11 mouse cellular contexts compared by ENCODE assay signal in the genomic region with DNA sequence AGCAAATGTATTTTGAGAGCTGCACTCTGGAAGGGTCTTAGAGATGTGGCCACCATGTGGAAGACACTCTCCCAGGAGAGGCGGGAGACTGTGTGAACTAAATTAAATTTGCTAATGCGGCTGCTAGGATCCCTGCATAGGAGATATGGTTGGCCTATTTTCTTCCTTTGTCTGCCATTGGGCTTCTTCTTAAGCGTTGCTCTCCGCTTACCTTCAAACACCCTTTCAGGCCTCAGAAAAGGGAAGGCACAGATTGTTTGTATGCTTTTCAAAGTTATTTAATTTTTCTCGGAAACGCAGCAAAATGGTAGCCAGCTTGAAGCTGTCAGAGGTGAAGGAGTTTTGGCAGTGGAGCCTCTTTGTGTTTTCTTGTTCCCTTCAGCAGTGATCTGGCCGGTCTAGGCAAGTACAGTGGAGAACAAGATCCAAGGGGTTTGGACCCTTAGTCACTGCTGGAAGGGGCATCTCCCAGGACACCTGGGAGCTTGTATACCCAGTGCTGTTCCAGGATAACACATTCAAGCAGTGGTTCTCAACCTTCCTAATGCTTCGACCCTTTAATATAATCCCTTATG. TPM values are rescaled to one million over a fixed set of nuclear protein-coding genes. Genes with fewer than 3 reads are reported as not detected.
DNase-seq lines count a peak whose midpoint lies in the region; ATAC-seq and TF ChIP-seq lines count a peak whose summit lies in the region.
"Had no signal": no experiment of that assay in that cellular context is flagged by ENCODE, and none has a peak within 500 bp of the region (broad histone marks: within the 10 kb centered on the region; RNA-seq: fewer than 3 reads in every experiment).

No protein-coding gene starts in this region.

- H3K4me2 ChIP-seq in forebrain, embryonic 15.5 days (replicated peaks) = no peak overlapping the region
- H3K4me2 ChIP-seq in forebrain, embryonic 11.5 days (ENCODE audit: low read depth, low read length, severe bottlenecking) = no peak overlapping the region
- no peak overlapping the region for H3K4me2 ChIP-seq in stomach, embryonic 14.5 days (replicated peaks; ENCODE audit: low read depth, low read length)
- no peak overlapping the region for H3K4me2 ChIP-seq in stomach, postnatal 0 days (replicated peaks; ENCODE audit: low read depth)
- H3K4me2 ChIP-seq: neural tube, embryonic 12.5 days had no signal

- no peak overlapping the region for H3K4me3 ChIP-seq in forebrain, embryonic 15.5 days
- H3K4me3 ChIP-seq in forebrain, embryonic 11.5 days (ENCODE audit: low read depth, low read length) = no peak overlapping the region
- H3K4me3 ChIP-seq in stomach, embryonic 14.5 days (ENCODE audit: low read depth, low read length) = no peak overlapping the region
- H3K4me3 ChIP-seq in stomach, postnatal 0 days (ENCODE audit: low read depth, low read length) = no peak overlapping the region
- H3K4me3 ChIP-seq: neural tube, embryonic 12.5 days had no signal

- WGBS in forebrain, embryonic 15.5 days = 58% methylated on average over 8 of the region's 8 CpGs
- WGBS in forebrain, embryonic 11.5 days = 82% methylated on average over 8 of the region's 8 CpGs
- WGBS in stomach, embryonic 14.5 days = 56% methylated on average over 8 of the region's 8 CpGs
- 51% methylated on average over 8 of the region's 8 CpGs for WGBS in stomach, postnatal 0 days

- no peaks in the 10 kb centered on the region for H3K9me3 ChIP-seq in forebrain, embryonic 15.5 days
- H3K9me3 ChIP-seq in forebrain, embryonic 11.5 days (ENCODE audit: control insufficient read depth, low read length) = no peaks in the 10 kb centered on the region
- H3K9me3 ChIP-seq in stomach, embryonic 14.5 days (ENCODE audit: control insufficient read depth, low read depth, low read length) = no peaks in the 10 kb centered on the region
- no peaks in the 10 kb centered on the region for H3K9me3 ChIP-seq in stomach, postnatal 0 days (ENCODE audit: control insufficient read depth, low read length)
- H3K9me3 ChIP-seq: neural tube, embryonic 12.5 days had no signal

- no peak overlapping the region for H3K9ac ChIP-seq in forebrain, embryonic 15.5 days (replicated peaks)
- H3K9ac ChIP-seq in forebrain, embryonic 11.5 days (ENCODE audit: low read length) = no peak overlapping the region
- no peak overlapping the region for H3K9ac ChIP-seq in stomach, embryonic 14.5 days (replicated peaks; ENCODE audit: low read depth, low read length)
- H3K9ac ChIP-seq in stomach, postnatal 0 days (ENCODE audit: low read length) = no peak overlapping the region
- H3K9ac ChIP-seq: liver, postnatal 0 days; neural tube, embryonic 12.5 days had no signal

- TF ChIP-seq CTCF in stomach, postnatal 0 days (IDR thresholded peaks at IDR 0.05; ENCODE audit: low read depth) = no peak

- no peaks in the 10 kb centered on the region for H3K27me3 ChIP-seq in forebrain, embryonic 15.5 days
- H3K27me3 ChIP-seq in forebrain, embryonic 11.5 days (ENCODE audit: control insufficient read depth, insufficient read depth, low read length) = no peaks in the 10 kb centered on the region
- H3K27me3 ChIP-seq in stomach, embryonic 14.5 days (ENCODE audit: control insufficient read depth, insufficient read depth, low read length) = no peaks in the 10 kb centered on the region
- no peaks in the 10 kb centered on the region for H3K27me3 ChIP-seq in stomach, postnatal 0 days (ENCODE audit: control insufficient read depth, insufficient read depth, low read length)
- H3K27me3 ChIP-seq: neural tube, embryonic 12.5 days had no signal

- H3K27ac ChIP-seq in forebrain, embryonic 15.5 days (replicated peaks) = peak overlapping the region; percentile 71
- no peak overlapping the region for H3K27ac ChIP-seq in forebrain, embryonic 11.5 days (ENCODE audit: low read depth, low read length)
- H3K27ac ChIP-seq in stomach, embryonic 14.5 days (ENCODE audit: low read length) = peak overlapping the region; percentile 11; the same call in 1 of the 2 replicates
- no peak overlapping the region for H3K27ac ChIP-seq in stomach, postnatal 0 days (replicated peaks)
- H3K27ac ChIP-seq: neural tube, embryonic 12.5 days had no signal

- no peaks in the 10 kb centered on the region for H3K36me3 ChIP-seq in forebrain, embryonic 15.5 days
- no peaks in the 10 kb centered on the region for H3K36me3 ChIP-seq in forebrain, embryonic 11.5 days (ENCODE audit: control insufficient read depth, insufficient read depth, low read length)
- H3K36me3 ChIP-seq in stomach, embryonic 14.5 days (ENCODE audit: control insufficient read depth, insufficient read depth, low read length) = no peaks in the 10 kb centered on the region
- H3K36me3 ChIP-seq in stomach, postnatal 0 days (ENCODE audit: control insufficient read depth, insufficient read depth, low read length) = no peaks in the 10 kb centered on the region
- H3K36me3 ChIP-seq: neural tube, embryonic 12.5 days had no signal

- DNase-seq in forebrain, embryonic 11.5 days (ENCODE audit: low spot score) = no peak
- peak; percentile 45 for DNase-seq in kidney, postnatal 10 days
- no peak for DNase-seq in kidney, adult 8-10 months
- DNase-seq in stomach, postnatal 0 days (ENCODE audit: low spot score) = no peak
- no peak for DNase-seq in cerebellum, postnatal 14 days
- DNase-seq: cerebellum, adult 8-10 months; liver, postnatal 0 days had no signal

- ATAC-seq in forebrain, embryonic 15.5 days (replicated peaks) = no peak; the same call in 1 of the 2 replicates
- ATAC-seq in forebrain, embryonic 11.5 days (replicated peaks; ENCODE audit: low FRiP score) = no peak
- no peak for ATAC-seq in stomach, embryonic 14.5 days (ENCODE audit: insufficient number of reproducible peaks, insufficient read depth, low FRiP score, low read depth)
- no peak for ATAC-seq in stomach, postnatal 0 days (ENCODE audit: low FRiP score, low TSS enrichment)
- ATAC-seq in cerebellum, adult (ENCODE audit: insufficient number of reproducible peaks, low FRiP score, low TSS enrichment) = no peak
- ATAC-seq: liver, postnatal 0 days had no signal

- peaks cover 26% of the 10 kb centered on the region for H3K4me1 ChIP-seq in forebrain, embryonic 15.5 days
- H3K4me1 ChIP-seq in forebrain, embryonic 11.5 days (replicated peaks; ENCODE audit: control insufficient read depth, insufficient read depth, low read length) = no peaks in the 10 kb centered on the region; the same call in 1 of the 2 replicates
- 0 out of 2 replicates have a peak, but pooled peaks cover 4% of the 10 kb centered on the region for H3K4me1 ChIP-seq in stomach, embryonic 14.5 days (ENCODE audit: control insufficient read depth, insufficient read depth, low read length)
- no peaks in the 10 kb centered on the region for H3K4me1 ChIP-seq in stomach, postnatal 0 days (replicated peaks; ENCODE audit: control insufficient read depth, insufficient read depth)

- no peak for TF ChIP-seq EP300 in stomach, postnatal 0 days (optimal IDR thresholded peaks at IDR 0.05)

RNA-seq across cellular contexts. Expression of gene Ccdc42, which starts 2.8 kb away (rescaled TPM):
- polyA plus RNA-seq in forebrain, embryonic 15.5 days (2015; fragmentation: Nextera tagmentation; extraction: Ambion mirVana) = 0.18 and 0.45 TPM in 2 replicates
- polyA plus RNA-seq in forebrain, embryonic 11.5 days (2014; fragmentation: Nextera tagmentation; extraction: Ambion mirVana) = 0.51 and 0.87 TPM in 2 replicates
- 0.34 TPM in 1 of 2 replicates, not detected in the other for polyA plus RNA-seq in stomach, embryonic 14.5 days (2014; fragmentation: Nextera tagmentation; extraction: Ambion mirVana)
- not detected in 2 replicates for polyA plus RNA-seq in stomach, postnatal 0 days (2015; fragmentation: Nextera tagmentation; extraction: Ambion mirVana)
- polyA plus RNA-seq: liver, postnatal 0 days had no signal

RNA-seq across cellular contexts. Expression of gene Mfsd6l, which starts 28.0 kb away (rescaled TPM):
- not detected in 2 replicates for polyA plus RNA-seq in forebrain, embryonic 15.5 days (2015; fragmentation: Nextera tagmentation; extraction: Ambion mirVana)
- not detected in 2 replicates for polyA plus RNA-seq in forebrain, embryonic 11.5 days (2014; fragmentation: Nextera tagmentation; extraction: Ambion mirVana)
- 1.3 and 1.4 TPM in 2 replicates for polyA plus RNA-seq in stomach, embryonic 14.5 days (2014; fragmentation: Nextera tagmentation; extraction: Ambion mirVana)
- polyA plus RNA-seq in stomach, postnatal 0 days (2015; fragmentation: Nextera tagmentation; extraction: Ambion mirVana) = 3.7 and 3.9 TPM in 2 replicates
- polyA plus RNA-seq: neural tube, embryonic 12.5 days had no signal

Comparison
In these comparisons a context has a peak if more than half of its experiments do, and no peak if none do; other contexts are left out.
1. H3K27ac ChIP-seq: peak in forebrain, embryonic 15.5 days (single experiment) and stomach, embryonic 14.5 days (single experiment); none in forebrain, embryonic 11.5 days (single experiment) and stomach, postnatal 0 days (single experiment).